Mouse (Mus musculus): Measurements from ENCODE around the gene Gm20388. TPM values are rescaled to one million over a fixed set of nuclear protein-coding genes. Genes with fewer than 3 reads are reported as not detected.
A peak's percentile ranks its signal among the peaks of the same experiment; 100 is the strongest.

Gene Gm20388
- polyA plus RNA-seq, 1 experiment from 2014 or later = not detected

DNA sequence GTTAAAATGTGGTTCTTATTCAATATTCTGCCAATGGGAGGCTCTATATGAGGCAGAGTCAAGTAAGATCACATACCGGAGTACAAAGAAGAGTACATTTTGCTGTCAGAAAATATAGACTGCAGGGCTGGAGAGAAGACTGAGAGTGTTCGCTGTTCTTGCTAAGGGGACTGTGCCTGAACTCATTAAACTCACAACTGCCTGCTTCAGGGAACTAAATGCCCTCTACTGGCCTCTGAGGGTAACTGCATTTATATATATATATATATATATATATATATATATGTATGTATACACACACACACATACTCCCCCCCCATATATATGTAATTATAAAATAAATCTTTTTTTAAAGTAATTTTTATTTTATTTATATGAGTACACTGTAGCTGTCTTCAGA lies 4056.3 kb downstream of the Gm20388 start:
- Histone ChIP-seq H3K9ac (ENCODE audit: low read length) (no peak overlapping the region), H3K4me3 (ENCODE audit: low read depth, low read length) (no peak overlapping the region), H3K36me3 (ENCODE audit: control insufficient read depth, insufficient read depth, low read length) (peaks cover 6% of the 10 kb centered on the region; the same call in 1 of the 2 replicates), H3K4me2 (ENCODE audit: low read depth, severe bottlenecking) (no peak overlapping the region), H3K4me1 (ENCODE audit: control insufficient read depth, insufficient read depth, low read length) (no peaks in the 10 kb centered on the region), H3K9me3 (ENCODE audit: control insufficient read depth, low read length) (no peaks in the 10 kb centered on the region), H3K27me3 (ENCODE audit: control insufficient read depth, insufficient read depth, low read length) (no peaks in the 10 kb centered on the region), H3K27ac (replicated peaks; ENCODE audit: low read depth, low read length) (no peak overlapping the region)
- ATAC-seq (ENCODE audit: insufficient number of reproducible peaks, low FRiP score, low TSS enrichment, low read depth) (no peak), DNase-seq (ENCODE audit: low spot score) (no peak)
- 78% methylated on average over 2 of the region's 2 CpGs for WGBS

DNA sequence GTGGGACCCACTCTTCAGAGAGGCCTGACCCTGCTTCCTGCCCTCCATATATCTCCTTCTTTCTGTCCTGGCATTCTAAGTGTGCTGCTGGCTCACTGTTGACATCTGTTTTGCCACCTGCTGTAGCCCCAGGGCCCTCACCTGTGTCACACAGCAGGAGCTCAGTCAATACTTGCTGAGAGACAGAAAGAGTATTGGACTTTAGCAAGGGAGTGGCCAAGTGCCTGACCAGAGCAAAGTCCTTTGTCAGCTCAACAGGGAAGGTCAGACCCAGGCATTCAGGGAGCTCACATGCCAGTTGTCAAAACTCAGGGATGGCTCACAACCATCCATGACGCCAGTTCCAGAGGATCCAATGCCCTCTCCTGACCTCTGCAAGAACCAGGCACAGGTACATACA lies 4062.9 kb downstream of the Gm20388 start:
- ATAC-seq (ENCODE audit: insufficient number of reproducible peaks, low FRiP score, low TSS enrichment, low read depth) (no peak), DNase-seq (ENCODE audit: low spot score) (no peak)
- 91% methylated on average over 1 of the region's 1 CpGs for WGBS
- Histone ChIP-seq H3K4me2 (ENCODE audit: low read depth, severe bottlenecking) (no peak overlapping the region), H3K9me3 (ENCODE audit: control insufficient read depth, low read length) (no peaks in the 10 kb centered on the region), H3K4me3 (ENCODE audit: low read depth, low read length) (no peak overlapping the region), H3K4me1 (ENCODE audit: control insufficient read depth, insufficient read depth, low read length) (no peaks in the 10 kb centered on the region), H3K9ac (ENCODE audit: low read length) (no peak overlapping the region), H3K27ac (replicated peaks; ENCODE audit: low read depth, low read length) (no peak overlapping the region), H3K36me3 (ENCODE audit: control insufficient read depth, insufficient read depth, low read length) (peaks cover 2% of the 10 kb centered on the region; the same call in 1 of the 2 replicates), H3K27me3 (ENCODE audit: control insufficient read depth, insufficient read depth, low read length) (no peaks in the 10 kb centered on the region)

DNA sequence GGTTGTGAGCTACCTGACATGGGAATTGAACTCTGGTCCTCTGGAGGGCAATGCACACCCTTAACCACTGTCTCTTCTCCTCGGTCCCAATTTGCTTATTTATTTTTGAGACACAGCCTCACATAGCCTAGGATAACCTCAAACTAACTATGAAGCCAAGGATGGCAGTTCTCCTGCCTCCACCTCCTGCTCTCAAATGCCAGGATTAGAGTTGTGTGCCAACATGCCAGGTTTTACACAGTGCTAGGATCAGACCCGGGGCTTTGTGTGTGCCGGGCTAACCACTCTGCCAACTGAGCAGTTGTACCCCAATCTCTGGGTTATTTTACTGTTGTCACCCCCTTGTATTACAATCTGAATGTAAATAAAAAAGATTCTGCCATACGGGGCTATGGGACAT lies 4066.9 kb downstream of the Gm20388 start:
- Histone ChIP-seq H3K4me1 (ENCODE audit: control insufficient read depth, insufficient read depth, low read length) (no peaks in the 10 kb centered on the region), H3K36me3 (ENCODE audit: control insufficient read depth, insufficient read depth, low read length) (no peaks in the 10 kb centered on the region; the same call in 1 of the 2 replicates), H3K27me3 (ENCODE audit: control insufficient read depth, insufficient read depth, low read length) (no peaks in the 10 kb centered on the region), H3K9ac (ENCODE audit: low read length) (no peak overlapping the region), H3K4me2 (ENCODE audit: low read depth, severe bottlenecking) (no peak overlapping the region), H3K27ac (replicated peaks; ENCODE audit: low read depth, low read length) (no peak overlapping the region), H3K4me3 (ENCODE audit: low read depth, low read length) (no peak overlapping the region), H3K9me3 (ENCODE audit: control insufficient read depth, low read length) (no peaks in the 10 kb centered on the region)
- 90% methylated on average over 4 of the region's 4 CpGs for WGBS
- no peak for DNase-seq (ENCODE audit: low spot score)
- no peak for ATAC-seq (ENCODE audit: insufficient number of reproducible peaks, low FRiP score, low TSS enrichment, low read depth)

DNA sequence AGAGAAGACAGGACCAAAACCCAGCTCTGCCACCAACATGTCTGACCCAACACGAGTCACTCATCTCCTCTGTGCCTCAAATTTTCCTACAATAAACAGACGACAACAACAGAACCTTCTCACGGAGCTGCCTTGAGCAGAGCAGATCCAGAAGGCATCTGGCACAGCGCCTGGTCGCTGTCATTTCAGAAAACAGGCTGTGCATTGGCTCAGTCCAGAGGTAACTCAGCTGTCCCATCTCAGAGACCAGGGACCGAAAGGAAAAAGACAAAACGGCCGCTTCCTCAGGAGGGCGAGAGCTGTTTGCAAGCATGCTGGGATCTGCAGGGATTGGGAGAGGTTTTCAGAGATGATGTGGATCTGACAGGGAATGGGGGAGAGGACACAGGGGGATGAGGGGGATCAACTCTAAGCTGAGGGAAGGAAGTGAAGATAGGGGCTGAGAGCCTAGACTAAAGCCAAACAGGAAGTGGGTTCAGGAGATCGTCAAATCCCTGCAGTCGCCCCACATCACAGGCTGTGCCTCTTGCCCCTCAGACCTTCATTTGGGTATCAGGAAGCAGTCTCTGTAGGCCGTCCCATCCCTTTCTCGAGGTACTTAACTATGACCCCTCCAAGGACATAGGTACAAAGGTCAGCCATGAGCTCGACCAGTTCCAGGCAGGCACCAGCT lies 4067.7 kb downstream of the Gm20388 start:
- Histone ChIP-seq H3K9ac (ENCODE audit: low read length) (no peak overlapping the region), H3K4me3 (ENCODE audit: low read depth, low read length) (no peak overlapping the region), H3K4me1 (ENCODE audit: control insufficient read depth, insufficient read depth, low read length) (no peaks in the 10 kb centered on the region), H3K36me3 (ENCODE audit: control insufficient read depth, insufficient read depth, low read length) (no peaks in the 10 kb centered on the region; the same call in 1 of the 2 replicates), H3K27me3 (ENCODE audit: control insufficient read depth, insufficient read depth, low read length) (no peaks in the 10 kb centered on the region), H3K27ac (replicated peaks; ENCODE audit: low read depth, low read length) (no peak overlapping the region), H3K9me3 (ENCODE audit: control insufficient read depth, low read length) (no peaks in the 10 kb centered on the region), H3K4me2 (ENCODE audit: low read depth, severe bottlenecking) (no peak overlapping the region)
- DNase-seq (ENCODE audit: low spot score) (no peak), ATAC-seq (ENCODE audit: insufficient number of reproducible peaks, low FRiP score, low TSS enrichment, low read depth) (no peak)
- 62% methylated on average over 14 of the region's 14 CpGs for WGBS

DNA sequence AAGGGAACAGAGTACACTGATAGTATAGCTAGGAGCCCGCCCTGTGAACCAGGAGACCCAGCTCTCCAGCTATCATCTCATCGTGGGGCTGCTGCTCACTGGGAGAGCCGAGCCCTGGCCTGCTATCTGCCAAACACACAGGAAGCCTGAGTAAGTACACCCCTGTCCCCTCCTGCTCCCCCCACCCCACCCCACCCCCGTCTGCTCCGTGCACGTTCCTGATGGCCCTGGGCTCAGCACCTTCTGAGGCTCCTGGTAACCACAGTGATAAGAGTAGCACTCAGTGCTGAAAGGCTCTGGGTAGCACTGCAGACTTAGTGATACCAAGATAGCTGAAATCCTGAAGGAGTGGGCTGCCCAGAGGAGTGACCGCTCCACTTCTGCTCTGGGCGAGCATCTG lies 4068.3 kb downstream of the Gm20388 start:
- 0 out of 2 replicates have a peak, but pooled peaks have one; percentile 51 for ATAC-seq (ENCODE audit: insufficient number of reproducible peaks, low FRiP score, low TSS enrichment, low read depth)
- no peak overlapping the region for H3K4me2 ChIP-seq (ENCODE audit: low read depth, severe bottlenecking)
- no peak for DNase-seq (ENCODE audit: low spot score)

DNA sequence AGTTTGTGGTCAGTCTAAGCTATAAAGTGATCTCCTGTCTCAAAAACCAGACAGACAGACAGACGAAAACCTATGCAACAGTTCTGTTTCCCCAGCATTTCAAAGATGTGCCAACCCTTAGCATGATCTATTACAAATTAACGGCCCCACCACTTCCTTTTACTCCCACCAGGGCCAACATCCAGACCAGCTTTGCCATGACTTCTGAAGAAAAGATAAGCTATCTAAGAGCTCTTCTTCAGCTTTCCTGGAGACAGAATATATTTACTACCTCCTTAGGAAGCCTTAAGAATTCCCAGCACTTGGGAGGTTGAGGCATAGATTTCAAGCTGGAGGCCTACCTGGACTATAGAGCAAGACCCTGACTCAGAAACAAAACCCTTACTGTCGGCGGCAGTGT lies 4069.6 kb downstream of the Gm20388 start:
- H3K9ac ChIP-seq (ENCODE audit: low read length) = no peak overlapping the region
- WGBS = 75% methylated on average over 4 of the region's 4 CpGs
- no peak overlapping the region for H3K4me3 ChIP-seq (ENCODE audit: low read depth, low read length)
- H3K27ac ChIP-seq (replicated peaks; ENCODE audit: low read depth, low read length) = no peak overlapping the region
- no peak for DNase-seq (ENCODE audit: low spot score)
- no peaks in the 10 kb centered on the region; the same call in 1 of the 2 replicates for H3K36me3 ChIP-seq (ENCODE audit: control insufficient read depth, insufficient read depth, low read length)
- no peak for ATAC-seq (ENCODE audit: insufficient number of reproducible peaks, low FRiP score, low TSS enrichment, low read depth)
- H3K4me2 ChIP-seq (ENCODE audit: low read depth, severe bottlenecking) = no peak overlapping the region
- H3K4me1 ChIP-seq (ENCODE audit: control insufficient read depth, insufficient read depth, low read length) = no peaks in the 10 kb centered on the region
- no peaks in the 10 kb centered on the region for H3K9me3 ChIP-seq (ENCODE audit: control insufficient read depth, low read length)
- H3K27me3 ChIP-seq (ENCODE audit: control insufficient read depth, insufficient read depth, low read length) = no peaks in the 10 kb centered on the region

More for the DNA sequence above, 4068.3 kb downstream of the Gm20388 start:
- no peaks in the 10 kb centered on the region for H3K27me3 ChIP-seq (ENCODE audit: control insufficient read depth, insufficient read depth, low read length)
- 70% methylated on average over 8 of the region's 8 CpGs for WGBS
- H3K9ac ChIP-seq (ENCODE audit: low read length) = no peak overlapping the region
- H3K4me3 ChIP-seq (ENCODE audit: low read depth, low read length) = no peak overlapping the region
- H3K27ac ChIP-seq (replicated peaks; ENCODE audit: low read depth, low read length) = no peak overlapping the region
- no peaks in the 10 kb centered on the region for H3K4me1 ChIP-seq (ENCODE audit: control insufficient read depth, insufficient read depth, low read length)
- no peaks in the 10 kb centered on the region; the same call in 1 of the 2 replicates for H3K36me3 ChIP-seq (ENCODE audit: control insufficient read depth, insufficient read depth, low read length)
- H3K9me3 ChIP-seq (ENCODE audit: control insufficient read depth, low read length) = no peaks in the 10 kb centered on the region

DNA sequence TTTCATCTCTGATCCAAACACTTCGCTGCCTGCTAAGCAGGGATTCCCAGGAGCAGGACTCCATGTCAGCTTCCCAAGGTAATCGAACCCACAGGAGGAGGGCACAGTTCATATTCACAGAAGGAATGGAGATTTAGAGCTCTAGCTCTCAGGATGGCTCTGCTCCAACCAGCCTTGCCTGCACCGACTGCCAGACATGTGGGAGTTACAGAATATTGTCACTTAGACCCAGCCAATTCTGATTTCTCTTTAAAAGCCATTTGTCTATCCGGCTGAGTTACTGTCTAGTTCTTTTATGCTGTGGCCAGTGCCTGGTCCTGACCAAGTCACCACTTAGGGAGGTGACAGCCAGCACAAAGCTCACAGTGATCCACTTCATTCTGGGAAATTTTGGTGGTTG lies 4071.0 kb downstream of the Gm20388 start:
- no peaks in the 10 kb centered on the region for H3K4me1 ChIP-seq (ENCODE audit: control insufficient read depth, insufficient read depth, low read length)
- no peak for ATAC-seq (ENCODE audit: insufficient number of reproducible peaks, low FRiP score, low TSS enrichment, low read depth)
- H3K27me3 ChIP-seq (ENCODE audit: control insufficient read depth, insufficient read depth, low read length) = no peaks in the 10 kb centered on the region
- peak overlapping the region; percentile 80; the same call in 1 of the 2 replicates for H3K4me3 ChIP-seq (ENCODE audit: low read depth, low read length)
- H3K36me3 ChIP-seq (ENCODE audit: control insufficient read depth, insufficient read depth, low read length) = no peaks in the 10 kb centered on the region
- H3K9ac ChIP-seq (ENCODE audit: low read length) = no peak overlapping the region
- no peak for DNase-seq (ENCODE audit: low spot score)
- H3K27ac ChIP-seq (replicated peaks; ENCODE audit: low read depth, low read length) = no peak overlapping the region
- H3K4me2 ChIP-seq (ENCODE audit: low read depth, severe bottlenecking) = peak overlapping the region; percentile 95; the same call in 1 of the 2 replicates
- H3K9me3 ChIP-seq (ENCODE audit: control insufficient read depth, low read length) = no peaks in the 10 kb centered on the region
- WGBS = 60% methylated on average over 4 of the region's 4 CpGs

DNA sequence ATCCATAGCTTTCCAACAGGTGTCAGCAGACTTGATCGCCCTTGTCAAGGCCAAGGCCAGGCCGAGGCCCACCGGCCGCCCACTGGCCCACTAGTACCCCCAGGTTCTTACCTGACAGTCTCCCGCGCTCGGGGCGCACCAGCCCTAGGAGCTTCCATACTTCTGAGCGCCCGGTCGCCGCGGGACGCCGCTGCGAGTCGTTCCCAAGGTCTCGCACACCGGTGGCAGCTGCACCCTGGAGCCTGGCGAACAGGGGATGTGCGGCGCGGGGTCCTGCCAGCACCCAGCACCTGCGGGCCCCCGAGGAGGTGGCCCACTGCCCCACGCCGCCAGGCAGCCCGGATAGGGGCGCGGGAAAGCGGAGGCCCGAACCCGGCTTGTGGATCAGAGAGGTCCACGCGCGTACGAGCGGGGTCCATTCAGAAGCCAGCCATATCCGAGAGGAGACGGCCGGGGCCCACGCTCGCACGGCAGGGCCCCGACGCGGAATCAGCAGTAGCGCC lies 4071.7 kb downstream of the Gm20388 start:
- no peaks in the 10 kb centered on the region for H3K36me3 ChIP-seq (ENCODE audit: control insufficient read depth, insufficient read depth, low read length)
- ATAC-seq (ENCODE audit: insufficient number of reproducible peaks, low FRiP score, low TSS enrichment, low read depth) (peak; percentile 26; the same call in 1 of the 2 replicates), DNase-seq (ENCODE audit: low spot score) (no peak)
- peak overlapping the region; percentile 85; the same call in 1 of the 2 replicates for H3K27ac ChIP-seq (replicated peaks; ENCODE audit: low read depth, low read length)
- H3K27me3 ChIP-seq (ENCODE audit: control insufficient read depth, insufficient read depth, low read length) = no peaks in the 10 kb centered on the region
- H3K4me2 ChIP-seq (ENCODE audit: low read depth, severe bottlenecking) = peak overlapping the region; percentile 95
- H3K9me3 ChIP-seq (ENCODE audit: control insufficient read depth, low read length) = no peaks in the 10 kb centered on the region
- peak overlapping the region; percentile 79 for H3K9ac ChIP-seq (ENCODE audit: low read length)
- under 1% methylated on average over 48 of the region's 48 CpGs for WGBS
- H3K4me1 ChIP-seq (ENCODE audit: control insufficient read depth, insufficient read depth, low read length) = no peaks in the 10 kb centered on the region
- H3K4me3 ChIP-seq (ENCODE audit: low read depth, low read length) = peak overlapping the region; percentile 80
